Mouse (Mus musculus): ENCODE measurements around the gene Klb.

DNA sequence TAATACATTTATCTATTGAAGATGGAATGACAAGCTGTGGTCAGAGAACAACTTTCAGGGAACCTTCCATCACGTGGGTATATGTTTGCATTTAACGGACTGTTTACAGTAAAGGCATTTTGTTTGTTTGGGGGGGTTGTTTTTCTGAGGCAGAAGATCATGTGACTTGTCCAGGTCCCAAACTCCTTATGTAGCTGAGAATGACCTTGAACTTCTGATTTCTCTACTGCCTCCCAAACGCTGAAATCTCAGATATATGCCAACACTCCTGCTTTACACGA lies 12.1 kb upstream of the Klb start:
- TF ChIP-seq TAL1 (IDR thresholded peaks at IDR 0.05; ENCODE audit: low read length) (no peak), GATA1 (IDR thresholded peaks at IDR 0.05; ENCODE audit: low read length) (no peak)

All from erythroblast, embryonic 14.5 days (primary cell).